Mouse (Mus musculus): ENCODE data around the gene Npl. TPM values are rescaled to one million over a fixed set of nuclear protein-coding genes. Genes with fewer than 3 reads are reported as not detected.

The Npl gene
- polyA plus RNA-seq, 2 experiments = 3.1 to 8.4 TPM

GRCm38 (mm10) chr1:153501644-153502321 is 48.1 kb downstream of the Npl start:
- no peaks in the 10 kb centered on the region for H3K9me3 ChIP-seq (ENCODE audit: control insufficient read depth, low read length)
- H3K36me3 ChIP-seq (replicated peaks; ENCODE audit: control insufficient read depth, insufficient read depth, low read depth) = no peaks in the 10 kb centered on the region
- no peak overlapping the region for H3K9ac ChIP-seq (replicated peaks)
- no peak overlapping the region for H3K4me3 ChIP-seq (ENCODE audit: insufficient read depth in 1 of 2, low read depth in 2 of 2, low read length in 2 of 2)
- H3K4me1 ChIP-seq (replicated peaks; ENCODE audit: control insufficient read depth in 2 of 2, insufficient read depth in 2 of 2, low read length in 1 of 2) = 0 out of 4 replicates have a peak, but pooled peaks cover 0 to 2% of the 10 kb centered on the region in 2 experiments
- no peaks in the 10 kb centered on the region for H3K27me3 ChIP-seq (ENCODE audit: control insufficient read depth, insufficient read depth, low read length)
- DNase-seq (ENCODE audit: low read depth in 3 of 3, low spot score in 3 of 3) = no peak
- 30% methylated on average over 5 of the region's 5 CpGs for WGBS (ENCODE audit: insufficient replicate concordance)
- H3K27ac ChIP-seq = no peak overlapping the region
- peak; percentile 35; the same call in 1 of the 2 replicates for ATAC-seq (ENCODE audit: insufficient read depth)
- no peak overlapping the region for H3K4me2 ChIP-seq (ENCODE audit: low read depth)
- TF ChIP-seq EP300 (IDR thresholded peaks at IDR 0.05; ENCODE audit: low read depth) (no peak), CTCF (IDR thresholded peaks at IDR 0.05; ENCODE audit: low read depth) (0 out of 2 replicates have a peak, but pooled peaks have one; percentile 17)

DNA sequence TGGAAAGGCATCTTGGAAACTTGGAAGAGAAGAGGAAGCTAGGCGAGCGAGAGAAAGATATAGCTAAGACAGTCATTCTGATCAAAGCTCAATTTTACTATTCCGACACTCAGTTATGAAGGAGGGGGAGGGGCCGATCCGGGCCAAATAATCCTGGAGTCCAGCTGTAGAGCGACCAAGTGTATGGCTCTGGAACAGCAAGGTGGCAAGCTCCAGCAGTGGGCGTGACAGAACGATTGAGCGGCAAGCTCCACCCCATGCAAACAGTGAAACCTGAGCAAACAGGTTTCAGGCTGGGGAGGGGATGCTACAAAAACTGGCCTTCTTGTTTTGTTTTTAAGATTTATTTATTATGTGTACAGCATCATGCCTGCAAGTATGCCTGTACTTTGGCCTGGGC is 49.8 kb downstream of the Npl start:
- no peak for TF ChIP-seq CTCF (IDR thresholded peaks at IDR 0.05; ENCODE audit: low read depth)
- TF ChIP-seq EP300 (IDR thresholded peaks at IDR 0.05; ENCODE audit: low read depth) = no peak
- Histone ChIP-seq H3K9ac (replicated peaks) (no peak overlapping the region), H3K27ac (no peak overlapping the region), H3K36me3 (replicated peaks; ENCODE audit: control insufficient read depth, insufficient read depth, low read depth) (no peaks in the 10 kb centered on the region), H3K9me3 (ENCODE audit: control insufficient read depth, low read length) (no peaks in the 10 kb centered on the region), H3K4me3 (ENCODE audit: insufficient read depth in 1 of 2, low read depth in 2 of 2, low read length in 2 of 2) (no peak overlapping the region), H3K27me3 (ENCODE audit: control insufficient read depth, insufficient read depth, low read length) (no peaks in the 10 kb centered on the region), H3K4me1 (replicated peaks; ENCODE audit: control insufficient read depth in 2 of 2, insufficient read depth in 2 of 2, low read length in 1 of 2) (0 out of 4 replicates have a peak, but pooled peaks cover 0 to 2% of the 10 kb centered on the region in 2 experiments), H3K4me2 (ENCODE audit: low read depth) (no peak overlapping the region)
- WGBS (ENCODE audit: insufficient replicate concordance) = 71% methylated on average over 9 of the region's 9 CpGs
- DNase-seq (ENCODE audit: low read depth in 3 of 3, low spot score in 3 of 3) (no peak), ATAC-seq (ENCODE audit: insufficient read depth) (no peak)

GRCm38 (mm10) chr1:153496030-153496429 is 53.8 kb downstream of the Npl start:
- Histone ChIP-seq H3K27me3 (ENCODE audit: control insufficient read depth, insufficient read depth, low read length) (no peaks in the 10 kb centered on the region), H3K36me3 (replicated peaks; ENCODE audit: control insufficient read depth, insufficient read depth, low read depth) (no peaks in the 10 kb centered on the region), H3K9me3 (ENCODE audit: control insufficient read depth, low read length) (no peaks in the 10 kb centered on the region), H3K9ac (replicated peaks) (no peak overlapping the region), H3K4me3 (ENCODE audit: insufficient read depth in 1 of 2, low read depth in 2 of 2, low read length in 2 of 2) (no peak overlapping the region), H3K4me2 (ENCODE audit: low read depth) (no peak overlapping the region), H3K4me1 (replicated peaks; ENCODE audit: control insufficient read depth in 2 of 2, insufficient read depth in 2 of 2, low read length in 1 of 2) (0 out of 4 replicates have a peak, but pooled peaks cover 0 to 6% of the 10 kb centered on the region in 2 experiments), H3K27ac (no peak overlapping the region)
- DNase-seq (ENCODE audit: low read depth in 3 of 3, low spot score in 3 of 3) (no peak), ATAC-seq (ENCODE audit: insufficient read depth) (no peak)
- TF ChIP-seq CTCF (IDR thresholded peaks at IDR 0.05; ENCODE audit: low read depth) (no peak), EP300 (IDR thresholded peaks at IDR 0.05; ENCODE audit: low read depth) (no peak)
- 63% methylated on average over 3 of the region's 3 CpGs for WGBS (ENCODE audit: insufficient replicate concordance)

- TF ChIP-seq EP300 (IDR thresholded peaks at IDR 0.05; ENCODE audit: low read depth) (no peak), CTCF (IDR thresholded peaks at IDR 0.05; ENCODE audit: low read depth) (no peak)
- no peaks in the 10 kb centered on the region for H3K27me3 ChIP-seq (ENCODE audit: control insufficient read depth, insufficient read depth, low read length)
- no peak overlapping the region for H3K9ac ChIP-seq (replicated peaks)
- no peak overlapping the region for H3K4me2 ChIP-seq (ENCODE audit: low read depth)
- H3K36me3 ChIP-seq (replicated peaks; ENCODE audit: control insufficient read depth, insufficient read depth, low read depth) = no peaks in the 10 kb centered on the region
- DNase-seq (ENCODE audit: low read depth in 3 of 3, low spot score in 3 of 3) = no peak
- WGBS (ENCODE audit: insufficient replicate concordance) = 23% methylated on average over 6 of the region's 6 CpGs
- H3K9me3 ChIP-seq (ENCODE audit: control insufficient read depth, low read length) = no peaks in the 10 kb centered on the region
- H3K4me3 ChIP-seq (ENCODE audit: insufficient read depth in 1 of 2, low read depth in 2 of 2, low read length in 2 of 2) = no peak overlapping the region
- 0 out of 4 replicates have a peak, but pooled peaks cover 0 to 6% of the 10 kb centered on the region in 2 experiments for H3K4me1 ChIP-seq (replicated peaks; ENCODE audit: control insufficient read depth in 2 of 2, insufficient read depth in 2 of 2, low read length in 1 of 2)
- H3K27ac ChIP-seq = no peak overlapping the region
- no peak for ATAC-seq (ENCODE audit: insufficient read depth)
These were observed 55.9 kb downstream of the Npl start for GRCm38 (mm10) chr1:153493931-153494330.

GRCm38 (mm10) chr1:153493338-153493737 is 56.5 kb downstream of the Npl start:
- TF ChIP-seq EP300 (IDR thresholded peaks at IDR 0.05; ENCODE audit: low read depth) (no peak), CTCF (IDR thresholded peaks at IDR 0.05; ENCODE audit: low read depth) (no peak)
- no peak overlapping the region for H3K27ac ChIP-seq
- DNase-seq (ENCODE audit: low read depth in 3 of 3, low spot score in 3 of 3) = no peak
- no peak for ATAC-seq (ENCODE audit: insufficient read depth)
- H3K9ac ChIP-seq (replicated peaks) = no peak overlapping the region
- no peak overlapping the region for H3K4me3 ChIP-seq (ENCODE audit: insufficient read depth in 1 of 2, low read depth in 2 of 2, low read length in 2 of 2)
- no peak overlapping the region for H3K4me2 ChIP-seq (ENCODE audit: low read depth)
- H3K36me3 ChIP-seq (replicated peaks; ENCODE audit: control insufficient read depth, insufficient read depth, low read depth) = no peaks in the 10 kb centered on the region
- H3K27me3 ChIP-seq (ENCODE audit: control insufficient read depth, insufficient read depth, low read length) = no peaks in the 10 kb centered on the region
- 38% methylated on average over 4 of the region's 4 CpGs for WGBS (ENCODE audit: insufficient replicate concordance)
- 0 out of 4 replicates have a peak, but pooled peaks cover 0 to 6% of the 10 kb centered on the region in 2 experiments for H3K4me1 ChIP-seq (replicated peaks; ENCODE audit: control insufficient read depth in 2 of 2, insufficient read depth in 2 of 2, low read length in 1 of 2)
- no peaks in the 10 kb centered on the region for H3K9me3 ChIP-seq (ENCODE audit: control insufficient read depth, low read length)
